Mouse (Mus musculus) liver, embryonic 16.5 days (tissue): ENCODE measurements at regions not wholly inside any gene's neighbourhood (a gene's known extent, or its start where the extent isn't known, plus 50 kb on each side); places are given as distances from the start of the nearest gene placed in this dataset.

Experiments used
- ATAC-seq: fragments of 200-750 bp; cut with Nextera tagmentation; 2 replicates; pipeline ENCODE4 v1.8.0; 2017; ENCODE audit warnings: low read depth, mild to moderate bottlenecking, moderate number of reproducible peaks, moderate library complexity
- H3K27ac ChIP-seq: fragments of 300-500 bp; sonication (generic); 2 replicates; pipeline ENCODE4 v1.5.1; 2014; ENCODE audit warnings: mild to moderate bottlenecking, low read length
- H3K27me3 ChIP-seq: fragments of 300-500 bp; sonication (generic); 2 replicates; pipeline ENCODE4 v1.6.1; 2014; ENCODE audit warnings: low read depth, low read length, mixed read lengths; ENCODE audit not compliant: control insufficient read depth, insufficient read depth
- H3K36me3 ChIP-seq: fragments of 300-500 bp; sonication (generic); 2 replicates; pipeline ENCODE4 v1.6.1; 2014; ENCODE audit warnings: mild to moderate bottlenecking; ENCODE audit not compliant: control insufficient read depth, insufficient read depth
- H3K4me1 ChIP-seq: fragments of 300-500 bp; sonication (generic); 2 replicates; pipeline ENCODE4 v1.6.1; 2014; ENCODE audit warnings: low read depth, low read length, mixed read lengths; ENCODE audit not compliant: control insufficient read depth
- H3K4me2 ChIP-seq: fragments of 300-500 bp; sonication (generic); 2 replicates; pipeline ENCODE4 v1.6.1; 2014; ENCODE audit warnings: low read depth, low read length, mixed read lengths
- H3K4me3 ChIP-seq: fragments of 300-500 bp; sonication (generic); 2 replicates; pipeline ENCODE4 v1.5.1; 2014; ENCODE audit warnings: low read depth, mild to moderate bottlenecking, low read length
- H3K9ac ChIP-seq: fragments of 300-500 bp; sonication (generic); 2 replicates; pipeline ENCODE4 v1.6.1; 2014; ENCODE audit warnings: low read depth, low read length
- H3K9me3 ChIP-seq: fragments of 300-500 bp; sonication (generic); replicated peaks from 2 replicates; pipeline ENCODE4 v1.6.1; 2016; ENCODE audit warnings: low read length; ENCODE audit not compliant: control insufficient read depth
- WGBS: fragments of 180-500 bp; shearing (Covaris S2); extraction: QIAGEN DNeasy Blood & Tissue Kit; methylation state at CpG from one replicate; pipeline ENCODE4 v1.1.7; 2014; ENCODE audit not compliant: insufficient replicate concordance; 5-methylcytosine and 5-hydroxymethylcytosine counted together

DNA sequence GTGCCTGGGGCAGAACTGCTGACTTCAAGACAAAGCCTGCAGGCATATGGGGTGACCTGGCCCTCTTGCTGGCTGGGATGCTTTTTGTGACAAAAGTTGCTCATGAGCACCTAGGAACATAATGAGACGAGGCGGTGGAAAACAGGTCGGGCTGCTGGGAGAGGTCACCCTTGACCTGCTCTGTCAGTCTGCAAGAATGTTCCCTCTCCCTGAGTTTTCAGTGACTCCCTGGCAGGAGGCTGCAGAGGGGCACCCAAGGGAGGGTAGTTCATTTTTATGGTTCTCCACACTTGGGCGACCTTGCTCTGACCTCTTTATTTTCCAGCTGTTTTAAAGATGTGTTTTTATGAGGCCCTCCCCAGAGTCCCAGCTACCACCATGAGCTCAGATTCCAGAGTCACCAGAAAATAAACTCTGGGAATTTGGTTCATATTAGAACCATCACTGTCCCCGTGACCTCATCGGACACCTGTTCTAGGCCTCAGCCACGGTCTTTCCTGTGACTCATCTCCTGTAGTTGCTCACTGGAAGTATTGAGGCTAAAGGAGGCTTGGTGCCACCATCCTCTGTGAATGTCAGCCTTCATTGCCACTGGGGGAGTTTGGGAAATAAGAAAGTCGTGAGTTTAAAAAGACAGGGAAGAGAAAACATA, 108.7 kb upstream of the Pmepa1 start:
- no peak overlapping the region for H3K27ac ChIP-seq
- WGBS: 56% methylated on average over 8 of the region's 8 CpGs
- no peak for ATAC-seq

DNA sequence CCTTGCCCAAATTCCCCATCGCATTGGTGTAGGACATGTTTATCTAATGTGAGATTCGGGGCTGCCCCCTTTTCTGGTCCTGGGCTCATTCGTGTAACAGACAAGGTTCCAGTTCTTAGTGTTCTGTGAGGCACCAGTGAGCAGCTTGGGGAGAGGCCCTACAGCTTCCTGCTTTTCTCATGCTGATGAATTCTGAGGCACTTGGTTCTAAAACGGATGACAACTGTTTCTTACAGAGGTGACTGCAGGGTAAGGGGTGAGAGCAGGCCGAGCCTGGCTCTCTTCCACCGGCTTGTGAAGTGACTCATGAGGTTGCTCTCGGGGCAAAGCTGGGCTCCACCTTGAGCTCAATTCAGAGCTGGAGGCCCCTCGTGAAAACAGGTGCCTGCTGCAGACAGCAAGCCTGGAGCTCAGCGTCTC, 109.4 kb upstream of the Pmepa1 start:
- no peak overlapping the region for H3K27ac ChIP-seq
- no peak overlapping the region for H3K4me3 ChIP-seq
- 32% methylated on average over 9 of the region's 9 CpGs for WGBS
- no peaks in the 10 kb centered on the region for H3K4me1 ChIP-seq
- no peaks in the 10 kb centered on the region for H3K27me3 ChIP-seq
- H3K4me2 ChIP-seq: no peak overlapping the region
- no peak for ATAC-seq
- no peak overlapping the region for H3K9ac ChIP-seq
- no peaks in the 10 kb centered on the region for H3K9me3 ChIP-seq
- no peaks in the 10 kb centered on the region for H3K36me3 ChIP-seq

More for the DNA sequence above, 108.7 kb upstream of the Pmepa1 start:
- Histone ChIP-seq H3K9ac (no peak overlapping the region), H3K36me3 (no peaks in the 10 kb centered on the region), H3K4me1 (no peaks in the 10 kb centered on the region), H3K27me3 (no peaks in the 10 kb centered on the region), H3K9me3 (no peaks in the 10 kb centered on the region), H3K4me2 (no peak overlapping the region), H3K4me3 (no peak overlapping the region)

DNA sequence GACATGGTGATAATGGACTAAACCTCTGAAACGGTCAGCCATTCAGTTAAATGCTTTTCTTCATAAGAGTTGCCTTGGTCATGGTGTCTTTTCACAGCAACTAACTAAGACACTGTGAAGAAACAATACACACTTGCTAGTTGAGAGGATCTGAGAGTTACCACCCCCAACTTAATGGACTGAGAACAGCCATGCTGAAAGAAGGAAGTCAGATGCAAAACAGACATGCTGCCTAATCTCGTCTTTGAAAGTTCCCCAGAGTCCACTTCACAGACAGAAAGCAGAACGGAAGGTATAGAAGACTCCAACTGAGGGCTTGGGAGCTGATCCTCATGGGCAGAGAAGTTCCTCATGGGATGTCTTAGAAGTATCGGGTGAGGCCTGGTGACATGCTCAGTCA, 111.8 kb upstream of the Pmepa1 start:
- H3K4me1 ChIP-seq: no peaks in the 10 kb centered on the region
- no peak for ATAC-seq
- H3K4me2 ChIP-seq: no peak overlapping the region
- H3K9me3 ChIP-seq: no peaks in the 10 kb centered on the region
- H3K9ac ChIP-seq: no peak overlapping the region
- 45% methylated on average over 4 of the region's 4 CpGs for WGBS
- no peaks in the 10 kb centered on the region for H3K27me3 ChIP-seq
- H3K36me3 ChIP-seq: no peaks in the 10 kb centered on the region
- no peak overlapping the region for H3K4me3 ChIP-seq
- no peak overlapping the region for H3K27ac ChIP-seq

DNA sequence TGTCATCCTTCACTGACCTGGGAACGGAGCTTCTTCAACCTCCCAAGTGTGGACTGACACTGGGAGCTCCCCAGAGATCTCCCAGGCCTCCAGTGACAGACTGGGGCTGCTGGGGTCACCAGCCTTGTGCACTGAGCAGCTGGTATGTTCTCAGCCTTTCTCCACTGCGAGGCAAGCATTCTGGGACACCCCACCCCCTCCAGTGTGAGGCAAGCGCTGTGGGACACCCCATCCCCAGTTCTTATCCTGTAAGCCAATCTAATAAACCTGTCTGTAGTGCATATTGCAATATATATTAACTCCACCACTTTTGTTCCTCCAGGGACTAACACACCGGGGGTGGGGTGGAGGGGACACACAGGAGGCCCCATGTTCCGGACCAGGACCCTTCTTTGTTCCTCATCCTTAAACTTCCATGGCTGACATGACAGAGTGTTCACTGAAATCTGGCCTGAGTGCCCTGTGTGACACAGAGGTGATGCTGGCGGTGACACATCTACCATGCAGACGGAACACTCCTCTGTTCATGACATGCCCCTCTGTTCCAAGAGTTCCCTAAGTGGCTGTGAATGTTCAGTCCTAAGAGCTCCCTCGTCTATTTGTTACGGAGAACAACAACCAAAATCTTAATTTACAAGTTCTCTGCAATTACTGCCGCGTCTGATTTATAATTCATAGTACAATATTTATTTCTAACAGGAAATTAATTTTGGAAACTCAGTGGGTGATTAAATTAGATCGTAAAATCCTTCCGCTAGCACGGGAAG, 116.4 kb upstream of the Pmepa1 start:
- Histone ChIP-seq H3K27me3 (no peaks in the 10 kb centered on the region), H3K4me1 (no peaks in the 10 kb centered on the region), H3K9me3 (no peaks in the 10 kb centered on the region), H3K4me3 (no peak overlapping the region), H3K4me2 (no peak overlapping the region), H3K36me3 (no peaks in the 10 kb centered on the region), H3K9ac (no peak overlapping the region), H3K27ac (no peak overlapping the region)
- WGBS: 76% methylated on average over 14 of the region's 14 CpGs
- ATAC-seq: no peak

DNA sequence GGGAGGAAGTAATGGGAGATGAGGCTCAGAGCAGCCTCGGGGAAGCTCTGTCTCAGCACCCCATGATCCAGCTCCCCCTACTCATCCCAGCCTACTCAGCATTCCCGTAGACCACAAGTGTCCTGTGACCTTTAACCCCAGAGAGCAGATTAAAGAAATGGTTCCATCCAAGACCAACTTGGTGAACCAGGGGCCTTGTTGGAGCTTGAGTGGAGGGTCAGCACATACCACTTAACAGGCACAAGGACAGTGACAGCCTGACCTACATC, 116.9 kb upstream of the Pmepa1 start:
- Histone ChIP-seq H3K27me3 (no peaks in the 10 kb centered on the region), H3K9ac (no peak overlapping the region), H3K4me3 (no peak overlapping the region), H3K4me2 (no peak overlapping the region), H3K9me3 (no peaks in the 10 kb centered on the region), H3K27ac (no peak overlapping the region), H3K36me3 (no peaks in the 10 kb centered on the region), H3K4me1 (no peaks in the 10 kb centered on the region)
- 50% methylated on average over 2 of the region's 2 CpGs for WGBS
- no peak for ATAC-seq

DNA sequence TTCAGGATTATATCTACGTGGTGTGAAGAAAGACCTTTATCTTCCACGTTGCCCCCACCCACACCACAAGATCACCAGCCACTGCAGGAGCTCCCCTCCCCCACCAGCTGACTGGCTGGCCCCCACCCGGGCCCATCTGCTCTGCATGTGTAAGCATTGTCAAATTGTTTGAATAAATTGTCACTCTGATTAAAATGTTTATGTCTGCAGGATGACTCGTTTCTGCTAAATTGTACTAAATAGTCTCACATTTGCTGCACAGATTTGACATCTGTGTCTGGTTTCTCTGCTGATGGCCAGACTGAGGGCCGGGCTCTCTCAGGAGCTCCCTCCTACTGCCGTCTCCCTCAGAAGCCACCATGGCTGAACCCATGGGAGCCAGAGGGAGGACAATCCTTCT, 119.2 kb upstream of the Pmepa1 start:
- Histone ChIP-seq H3K27ac (no peak overlapping the region), H3K4me3 (no peak overlapping the region), H3K36me3 (no peaks in the 10 kb centered on the region), H3K9ac (no peak overlapping the region), H3K9me3 (no peaks in the 10 kb centered on the region; the same call in 1 of the 2 replicates), H3K4me1 (no peaks in the 10 kb centered on the region), H3K27me3 (no peaks in the 10 kb centered on the region), H3K4me2 (no peak overlapping the region)
- WGBS: 35% methylated on average over 6 of the region's 6 CpGs
- ATAC-seq: no peak

DNA sequence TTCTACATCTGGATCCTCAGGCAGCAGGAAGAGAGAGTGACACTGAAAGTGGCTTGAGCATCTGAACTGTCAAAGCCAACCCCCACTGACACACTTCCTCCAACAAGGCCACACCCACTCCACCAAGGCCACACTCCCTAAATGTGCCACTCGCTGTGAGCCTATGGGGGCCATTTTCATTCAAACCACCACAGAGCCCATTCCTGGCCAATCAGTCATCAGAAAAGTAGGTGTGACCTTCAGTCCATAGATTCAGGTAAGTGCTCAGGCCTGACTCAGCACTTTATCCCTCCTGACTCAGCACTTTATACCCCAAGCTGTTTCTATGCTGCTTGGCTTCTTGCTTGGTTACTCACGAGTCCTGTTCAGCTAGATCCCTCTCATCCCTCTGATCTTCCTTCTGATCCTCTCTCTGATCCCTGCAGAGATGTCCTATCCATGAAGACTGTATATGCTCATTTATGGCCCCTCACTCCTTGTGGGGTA, 121.6 kb upstream of the Pmepa1 start:
- no peaks in the 10 kb centered on the region; the same call in 1 of the 2 replicates for H3K9me3 ChIP-seq
- H3K4me2 ChIP-seq: no peak overlapping the region
- H3K4me1 ChIP-seq: no peaks in the 10 kb centered on the region
- H3K36me3 ChIP-seq: no peaks in the 10 kb centered on the region
- WGBS: 69% methylated on average over 2 of the region's 2 CpGs
- no peak overlapping the region for H3K4me3 ChIP-seq
- H3K9ac ChIP-seq: no peak overlapping the region
- no peaks in the 10 kb centered on the region for H3K27me3 ChIP-seq
- no peak overlapping the region for H3K27ac ChIP-seq
- ATAC-seq: no peak

DNA sequence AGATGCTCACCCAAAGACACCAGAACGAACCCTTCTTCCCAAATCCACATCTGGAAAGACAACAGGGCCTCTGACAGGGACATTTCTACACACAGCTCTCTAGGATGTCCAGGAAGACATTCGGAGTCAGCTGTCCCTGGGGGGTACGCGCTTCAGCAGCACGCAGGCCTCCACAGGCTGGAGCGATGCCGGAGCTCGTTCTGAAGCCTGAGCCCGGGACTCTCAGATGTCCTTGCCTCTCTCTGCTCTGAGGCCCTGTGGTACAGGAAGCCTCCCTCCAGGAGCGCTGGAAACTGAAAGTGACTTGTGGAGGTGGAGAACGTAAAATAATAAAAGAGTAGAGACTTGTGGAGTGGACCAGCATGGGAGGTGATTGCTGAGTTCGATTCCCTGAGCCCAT, 116.8 kb upstream of the 1700021F07Rik start:
- no peak for ATAC-seq
- Histone ChIP-seq H3K27me3 (no peaks in the 10 kb centered on the region), H3K9ac (no peak overlapping the region), H3K4me2 (no peak overlapping the region), H3K9me3 (no peaks in the 10 kb centered on the region), H3K4me3 (no peak overlapping the region), H3K4me1 (no peaks in the 10 kb centered on the region; the same call in 1 of the 2 replicates), H3K27ac (no peak overlapping the region), H3K36me3 (no peaks in the 10 kb centered on the region)
- WGBS: 71% methylated on average over 12 of the region's 12 CpGs

DNA sequence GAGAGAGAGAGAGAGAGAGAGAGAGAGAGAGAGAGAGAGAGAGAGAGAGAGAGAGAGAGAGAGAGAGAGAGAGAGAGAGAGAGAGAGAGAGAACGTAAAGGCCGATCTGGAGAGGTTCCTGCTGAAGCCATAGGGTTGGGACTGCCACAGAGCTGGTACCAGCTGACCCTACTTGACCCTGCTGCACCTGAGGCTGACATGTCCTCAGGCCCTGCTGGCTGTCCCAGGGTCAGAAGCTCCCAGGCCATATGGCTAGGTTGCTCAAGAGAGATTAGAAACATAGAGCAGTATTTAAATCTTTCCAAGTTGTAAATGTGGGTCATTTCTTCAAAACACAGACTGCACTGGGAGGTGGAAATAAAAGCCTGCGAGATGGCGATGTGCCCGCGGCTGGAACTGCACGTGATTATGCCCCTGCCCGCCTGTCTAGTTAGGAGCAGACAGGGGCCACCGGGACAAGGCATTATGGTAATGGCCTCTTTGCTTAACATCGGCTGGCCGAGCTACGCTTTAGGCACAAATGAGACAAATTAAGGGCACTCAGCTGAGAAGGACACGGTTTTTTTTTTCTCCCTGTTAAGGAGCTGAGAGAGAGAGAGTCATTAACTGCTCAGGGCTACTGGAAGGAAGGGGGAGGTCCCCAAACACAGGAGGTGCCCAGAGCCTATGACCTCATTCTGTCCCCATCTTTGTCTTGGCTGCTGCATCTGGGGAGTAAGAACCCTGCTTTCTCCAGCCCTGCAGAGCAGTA, 115.9 kb upstream of the 1700021F07Rik start:
- no peak for ATAC-seq
- Histone ChIP-seq H3K9me3 (no peaks in the 10 kb centered on the region), H3K4me1 (no peaks in the 10 kb centered on the region; the same call in 1 of the 2 replicates), H3K4me2 (no peak overlapping the region), H3K9ac (no peak overlapping the region), H3K36me3 (no peaks in the 10 kb centered on the region), H3K4me3 (no peak overlapping the region), H3K27ac (no peak overlapping the region), H3K27me3 (no peaks in the 10 kb centered on the region)
- WGBS: 60% methylated on average over 13 of the region's 13 CpGs
